Mouse (Mus musculus): ENCODE measurements at regions not wholly inside any gene's neighbourhood (a gene's known extent, or its start where the extent isn't known, plus 50 kb on each side); places are given as distances from the start of the nearest gene placed in this dataset.
"Not testable (repeated sequence)": the region's sequence is repeated elsewhere in the genome, so short reads cannot be mapped to it uniquely, and the experiment has no call there.

- DNase-seq (ENCODE audit: low spot score in 2 of 2) = no peak
Observed at GRCm38 (mm10) chr9:83728428-83728827, 77.6 kb downstream of the Elovl4 start.

- DNase-seq (ENCODE audit: low spot score in 2 of 2) = peak; percentile 56 to 69
Observed at GRCm38 (mm10) chr9:83727462-83728189, 78.5 kb downstream of the Elovl4 start.

GRCm38 (mm10) chr9:83726979-83727378, 79.1 kb downstream of the Elovl4 start:
- no peak for DNase-seq (ENCODE audit: low spot score in 2 of 2)

GRCm38 (mm10) chr9:83726105-83726504, 80.0 kb downstream of the Elovl4 start:
- no peak for DNase-seq (ENCODE audit: low spot score in 2 of 2)

GRCm38 (mm10) chr9:83725545-83725944, 80.5 kb downstream of the Elovl4 start:
- DNase-seq (ENCODE audit: low spot score in 2 of 2) = no peak

GRCm38 (mm10) chr9:83720982-83721381, 85.1 kb downstream of the Elovl4 start:
- DNase-seq (ENCODE audit: low spot score in 2 of 2) = no peak

- DNase-seq (ENCODE audit: low spot score in 2 of 2) = no peak
Observed at GRCm38 (mm10) chr9:83719811-83720210, 86.3 kb downstream of the Elovl4 start.

- DNase-seq (ENCODE audit: low spot score in 2 of 2) = not testable (repeated sequence)
Observed at GRCm38 (mm10) chr9:83718084-83718483, 88.0 kb downstream of the Elovl4 start.

GRCm38 (mm10) chr9:83716101-83716763, 89.8 kb downstream of the Elovl4 start:
- DNase-seq (ENCODE audit: low spot score in 2 of 2) = no peak

- no peak for DNase-seq (ENCODE audit: low spot score in 2 of 2)
Observed at GRCm38 (mm10) chr9:83707361-83707760, 98.7 kb downstream of the Elovl4 start.

GRCm38 (mm10) chr9:83706071-83706470, 100.0 kb downstream of the Elovl4 start:
- no peak for DNase-seq (ENCODE audit: low spot score in 2 of 2)

- DNase-seq (ENCODE audit: low spot score in 2 of 2) = no peak
Observed at GRCm38 (mm10) chr9:83704186-83704585, 101.9 kb downstream of the Elovl4 start.

- no peak for DNase-seq (ENCODE audit: low spot score in 2 of 2)
Observed at GRCm38 (mm10) chr9:83700916-83701315, 105.2 kb downstream of the Elovl4 start.

GRCm38 (mm10) chr9:83700056-83700455, 106.0 kb downstream of the Elovl4 start:
- DNase-seq (ENCODE audit: low spot score in 2 of 2) = no peak

GRCm38 (mm10) chr9:83691332-83692198, 114.5 kb downstream of the Elovl4 start:
- peak; percentile 29 to 71 for DNase-seq (ENCODE audit: low spot score in 2 of 2)

Data from urinary bladder, postnatal 4 days (tissue).